Mouse (Mus musculus) left cerebral cortex, postnatal 36 days (tissue): ENCODE results near the gene Slirp. TPM values are rescaled to one million over a fixed set of nuclear protein-coding genes. Genes with fewer than 3 reads are reported as not detected.

ENCODE experiments used
- microRNA-seq: library from miRNA; unstranded; fragments of <30 nt; microRNA quantifications from one replicate; pipeline ENCODE4 v1.2.0, GENCODE M21; 2022
- total RNA-seq, 2 experiments: library from RNA; stranded (reverse); gene quantifications; 2 replicates each; pipeline ENCODE4 v1.2.3; 2021

The Slirp gene
- total RNA-seq, 2 experiments from 2014 or later: 92.2 to 97.3 TPM

Small RNAs within 50 kb of the gene (microRNA-seq; reads per million reads assigned to microRNA genes)
- 122 reads per million, percentile 58 among the genes with 10 or more reads in this experiment for gene Mir3068

Other genes with a start within 250 kb of the Slirp start
- gene Samd15, start 244.2 kb upstream of the Slirp start, total RNA-seq: 1 to 10 TPM; 4.1 to 4.8 TPM
- gene Tmed8, start 243.4 kb upstream of the Slirp start, total RNA-seq: 10 to 100 TPM; 28.0 to 29.1 TPM
- gene Noxred1, start 205.2 kb upstream of the Slirp start, total RNA-seq: 1 to 10 TPM in 1 of 2 experiments, under 1 TPM in 1; 0.84 to 1.8 TPM
- gene Vipas39, start 177.6 kb upstream of the Slirp start, total RNA-seq: 10 to 100 TPM; 52.1 to 58.6 TPM
- gene Ahsa1, start 177.4 kb upstream of the Slirp start, total RNA-seq: 100 to 1,000 TPM; 173 to 174 TPM
- gene Ism2, start 144.2 kb upstream of the Slirp start, total RNA-seq: under 1 TPM in 1 of 2 experiments, not detected in 1; 0.32 TPM
- 10 to 100 TPM; 33.7 to 34.1 TPM for gene Sptlc2, start 55.5 kb upstream of the Slirp start, total RNA-seq
- gene Alkbh1, start 121 bp downstream of the Slirp start, total RNA-seq: 10 to 100 TPM; 14.6 to 19.0 TPM
- 10 to 100 TPM; 64.7 to 73.8 TPM for gene Snw1, start 28.4 kb downstream of the Slirp start, total RNA-seq
- not detected for gene Gm5788, start 50.8 kb downstream of the Slirp start, total RNA-seq
- gene Gm8300, start 70.4 kb downstream of the Slirp start, total RNA-seq: not detected
- gene Oog1, start 158.8 kb downstream of the Slirp start, total RNA-seq: not detected
- gene Gm4027, start 175.0 kb downstream of the Slirp start, total RNA-seq: not detected
- not detected for gene Gm16381, start 200.7 kb downstream of the Slirp start, total RNA-seq